Mouse (Mus musculus) thymus, postnatal 4 days (tissue): ENCODE measurements around the gene Olfr492.

ENCODE experiments used
- DNase-seq: peaks from one replicate; pipeline ENCODE4 v3.0.0; 2021

Gene Olfr492

DNA sequence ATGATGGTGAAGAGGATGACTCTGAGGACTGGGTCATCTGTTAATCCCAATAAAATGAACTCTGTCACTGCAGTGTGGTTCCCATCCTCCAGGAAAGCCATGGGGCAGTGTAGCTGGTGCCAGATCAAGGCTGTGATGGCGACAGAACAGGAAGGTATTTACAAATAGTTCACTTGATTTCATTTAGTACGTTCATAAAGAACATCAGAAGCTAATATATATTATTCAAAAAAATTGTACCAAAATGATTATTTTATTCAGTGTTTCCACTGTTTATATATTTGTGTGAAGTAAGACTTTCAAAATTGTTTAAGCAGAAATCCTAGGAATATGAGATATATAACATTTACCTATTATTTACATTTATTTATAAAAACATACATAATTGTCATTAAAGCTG is at the start of gene Olfr492:
Gene Olfr492, minus strand, starts transcription at position 101 of the 400 bp plus-strand sequence.
- no peak for DNase-seq

DNA sequence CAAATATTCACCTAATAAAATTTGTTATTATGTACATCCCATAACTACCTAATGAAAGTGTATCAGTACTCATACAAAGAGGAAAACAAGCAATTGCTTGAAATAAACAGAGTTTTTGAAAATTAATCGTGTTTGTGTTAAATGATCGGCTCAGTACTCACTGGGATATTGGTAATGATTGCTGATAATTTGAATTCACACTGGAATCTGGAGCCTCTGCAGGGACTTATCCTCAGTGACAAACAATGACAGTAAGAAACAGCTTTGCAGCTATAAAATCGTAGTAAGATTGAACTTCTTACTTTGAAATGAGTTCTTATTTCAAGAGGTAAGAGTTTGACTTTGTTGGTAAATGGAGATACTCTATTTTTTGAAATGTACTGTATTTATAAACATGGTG is 41.6 kb upstream of the Olfr492 start, which contains the start of gene Olfr494:
Gene Olfr494, plus strand, starts transcription at position 301 of the 400 bp plus-strand sequence.
- no peak for DNase-seq

DNA sequence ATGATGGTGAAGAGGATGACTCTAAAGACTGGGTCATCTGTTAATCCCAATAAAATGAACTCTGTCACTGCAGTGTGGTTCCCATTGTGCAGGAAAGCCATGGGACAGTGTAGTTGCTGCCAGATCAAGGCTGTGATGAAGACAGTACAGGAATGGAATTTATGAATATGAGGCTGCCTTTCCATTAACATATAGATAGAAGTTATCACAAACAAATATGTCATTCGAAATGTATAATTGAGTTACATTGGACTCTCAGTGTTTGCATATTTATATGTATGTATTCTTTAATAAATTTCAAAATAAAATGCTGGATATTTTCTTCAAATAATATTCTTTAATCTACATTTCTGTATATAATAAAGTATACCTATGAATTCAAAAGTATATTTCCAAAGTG is 23.4 kb upstream of the Olfr492 start, which contains the start of gene Olfr493:
Gene Olfr493, minus strand, starts transcription at position 101 of the 400 bp plus-strand sequence.
- no peak for DNase-seq

DNA sequence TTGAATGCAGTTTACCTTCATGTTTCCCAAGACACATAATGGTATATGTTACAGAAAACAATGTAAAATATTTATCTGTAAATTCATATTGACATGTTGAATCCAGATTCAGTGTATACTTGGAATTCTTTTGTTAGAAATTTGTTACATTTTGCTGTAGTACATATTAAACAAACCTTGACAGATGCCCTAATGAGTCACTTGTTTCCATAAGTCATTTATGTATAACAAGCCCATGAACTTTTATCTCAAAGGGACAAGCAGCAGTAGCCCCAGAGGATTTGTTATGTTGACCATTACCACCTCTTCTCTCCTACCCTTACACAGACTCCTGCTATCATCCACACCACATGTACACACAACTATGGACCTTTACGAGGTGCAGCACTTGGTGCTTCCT is 10.3 kb downstream of the Olfr492 start, which contains the start of gene Olfr491:
Gene Olfr491, plus strand, starts transcription at position 301 of the 400 bp plus-strand sequence.
- no peak for DNase-seq

DNA sequence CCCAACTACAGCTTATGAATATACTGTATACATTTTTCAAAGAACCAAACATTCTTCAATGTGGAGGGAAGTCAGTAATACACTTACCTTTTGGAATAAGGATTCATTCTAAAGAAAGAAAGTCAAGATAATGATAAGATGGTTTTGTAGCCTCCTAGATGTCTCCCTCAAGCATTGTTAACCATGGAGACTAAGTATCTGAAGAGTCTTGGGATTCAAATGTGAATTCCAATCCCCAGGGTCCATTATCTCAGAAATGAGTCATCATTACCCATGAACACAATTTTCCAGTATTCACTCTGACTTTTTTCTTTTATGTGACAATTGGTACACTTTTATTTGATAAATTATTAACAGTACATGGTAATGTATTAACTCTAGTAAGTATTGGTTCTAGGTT is 34.6 kb downstream of the Olfr492 start, which contains the start of gene Olfr490:
Gene Olfr490, minus strand, starts transcription at position 101 of the 400 bp plus-strand sequence.
- no peak for DNase-seq
